Mouse (Mus musculus): ENCODE measurements at regions not wholly inside any gene's neighbourhood (a gene's known extent, or its start where the extent isn't known, plus 50 kb on each side); places are given as distances from the start of the nearest gene placed in this dataset.

- intact Hi-C loops (cut with DNase I): no loop called here
- DNase-seq: no peak
These were observed 378.1 kb upstream of the Cdh19 start for GRCm38 (mm10) chr1:111355435-111355834.

- intact Hi-C loops (cut with DNase I): no loop called here
- DNase-seq: peak in 1 of 2 experiments; percentile 2
These were observed 360.5 kb upstream of the Cdh19 start for GRCm38 (mm10) chr1:111337927-111338326.

DNA sequence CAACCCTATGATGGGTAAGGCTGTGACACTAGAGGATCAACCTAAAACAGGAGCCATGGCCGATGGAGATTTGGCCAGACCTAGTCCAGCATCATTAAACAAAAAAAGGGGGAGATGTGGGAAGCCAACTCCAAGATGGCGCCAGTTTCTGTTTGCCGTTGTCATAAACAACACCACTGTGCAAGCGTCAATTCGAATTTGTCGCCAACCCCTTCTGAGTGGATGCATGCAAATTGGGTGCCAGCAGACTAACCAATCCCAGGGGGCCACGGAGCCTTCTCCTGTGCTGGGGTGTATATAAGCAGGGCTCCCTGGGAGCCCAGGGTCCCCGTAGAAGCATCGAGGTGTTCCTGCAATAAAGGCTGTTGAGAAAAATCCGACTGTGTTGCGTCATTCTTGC lies 324.9 kb upstream of the Cdh19 start:
- intact Hi-C loops (cut with DNase I): no loop called here
- DNase-seq: no peak

GRCm38 (mm10) chr1:111286385-111286784 lies 309.0 kb upstream of the Cdh19 start:
- intact Hi-C loops (cut with DNase I): no loop called here
- DNase-seq: no peak

GRCm38 (mm10) chr1:111285916-111286315 lies 308.5 kb upstream of the Cdh19 start:
- intact Hi-C loops (cut with DNase I): no loop called here
- no peak for DNase-seq

- intact Hi-C loops (cut with DNase I): no loop called here
- DNase-seq: no peak
These were observed 265.4 kb upstream of the Cdh19 start for GRCm38 (mm10) chr1:111242814-111243213.

- intact Hi-C loops (cut with DNase I): no loop called here
- DNase-seq: no peak
These were observed 265.0 kb upstream of the Cdh19 start for GRCm38 (mm10) chr1:111242344-111242743.
